Mouse (Mus musculus) stomach, embryonic 16.5 days (tissue): ENCODE data around the gene Cep68. TPM values are rescaled to one million over a fixed set of nuclear protein-coding genes. Genes with fewer than 3 reads are reported as not detected.
"Not testable (repeated sequence)": the region's sequence is repeated elsewhere in the genome, so short reads cannot be mapped to it uniquely, and the experiment has no call there.

Source experiments
- ATAC-seq: fragments of 200-750 bp; cut with Nextera tagmentation; 2 replicates; pipeline ENCODE4 v1.8.0; 2017; ENCODE audit warnings: moderate number of reproducible peaks, moderate TSS enrichment; ENCODE audit not compliant: insufficient read depth, low FRiP score
- H3K27ac ChIP-seq: fragments of 300-500 bp; sonication (generic); 2 replicates; pipeline ENCODE4 v1.5.1; 2014; ENCODE audit warnings: low read length
- H3K27me3 ChIP-seq: fragments of 300-500 bp; sonication (generic); 2 replicates; pipeline ENCODE4 v1.6.1; 2014; ENCODE audit warnings: low read length, control low read depth, mixed read lengths; ENCODE audit not compliant: control insufficient read depth, insufficient read depth
- H3K36me3 ChIP-seq: fragments of 300-500 bp; sonication (generic); 2 replicates; pipeline ENCODE4 v1.6.1; 2014; ENCODE audit warnings: low read length; ENCODE audit not compliant: control insufficient read depth, insufficient read depth
- H3K4me1 ChIP-seq: fragments of 300-500 bp; sonication (generic); 2 replicates; pipeline ENCODE4 v1.6.1; 2014; ENCODE audit warnings: low read length, control low read depth, mixed read lengths; ENCODE audit not compliant: control insufficient read depth, insufficient read depth
- H3K4me2 ChIP-seq: fragments of 300-500 bp; sonication (generic); 2 replicates; pipeline ENCODE4 v1.6.1; 2014; ENCODE audit warnings: low read depth, low read length, mixed read lengths
- H3K4me3 ChIP-seq: fragments of 300-500 bp; sonication (generic); replicated peaks from 2 replicates; pipeline ENCODE4 v1.5.1; 2014; ENCODE audit warnings: mild to moderate bottlenecking, low read length
- H3K9ac ChIP-seq: fragments of 300-500 bp; sonication (generic); 2 replicates; pipeline ENCODE4 v1.6.1; 2014; ENCODE audit warnings: low read length
- H3K9me3 ChIP-seq: fragments of 300-500 bp; sonication (generic); replicated peaks from 2 replicates; pipeline ENCODE4 v1.6.1; 2016; ENCODE audit warnings: low read length, control low read depth; ENCODE audit not compliant: control insufficient read depth
- WGBS: fragments of 180-500 bp; shearing (Covaris S2); extraction: QIAGEN DNeasy Blood & Tissue Kit; methylation state at CpG from one replicate; pipeline ENCODE4 v1.1.7; 2014; 5-methylcytosine and 5-hydroxymethylcytosine counted together
- polyA plus RNA-seq: library from polyadenylated mRNA; unstranded; fragments of >200 nt; fragmentation: Nextera tagmentation; extraction: Ambion mirVana; gene quantifications from 2 replicates; pipeline ENCODE4 v1.2.1, GENCODE M21; 2015

Gene Cep68
- polyA plus RNA-seq, 1 experiment from 2014 or later, result 25.6 TPM

DNA sequence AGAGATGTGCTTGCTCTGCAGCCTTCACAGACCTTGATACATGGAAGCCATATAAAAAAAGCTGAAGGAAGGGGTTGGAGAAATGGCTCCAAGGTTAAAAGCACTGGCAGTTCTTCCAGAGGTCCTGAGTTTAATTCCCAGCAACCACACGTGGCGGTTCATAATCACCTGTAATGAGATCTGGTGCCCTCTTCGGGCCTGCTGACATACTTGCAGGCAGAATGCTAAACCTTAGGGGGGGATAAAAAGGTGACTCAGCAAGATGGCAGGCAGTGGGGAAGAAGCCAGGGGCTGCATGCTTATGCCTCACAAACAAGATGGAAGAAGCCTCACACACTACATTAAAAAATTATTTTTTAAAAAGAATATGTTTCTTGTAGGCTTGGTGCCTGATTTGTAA lies 15.0 kb downstream of the Cep68 start:
- 70% methylated on average over 3 of the region's 3 CpGs for WGBS
- no peak for ATAC-seq
- no peaks in the 10 kb centered on the region for H3K27me3 ChIP-seq
- H3K4me1 ChIP-seq, result no peaks in the 10 kb centered on the region
- no peak overlapping the region for H3K27ac ChIP-seq
- no peak overlapping the region for H3K4me2 ChIP-seq
- no peak overlapping the region for H3K9ac ChIP-seq
- H3K36me3 ChIP-seq, result peaks cover 37% of the 10 kb centered on the region
- no peaks in the 10 kb centered on the region for H3K9me3 ChIP-seq
- H3K4me3 ChIP-seq, result no peak overlapping the region

GRCm38 (mm10) chr11:20232016-20232755 lies 17.0 kb downstream of the Cep68 start:
- H3K9ac ChIP-seq, result no peak overlapping the region
- ATAC-seq, result no peak; the same call in 1 of the 2 replicates
- H3K9me3 ChIP-seq, result no peaks in the 10 kb centered on the region
- no peaks in the 10 kb centered on the region for H3K27me3 ChIP-seq
- peaks cover 40% of the 10 kb centered on the region for H3K36me3 ChIP-seq
- no peak overlapping the region for H3K4me2 ChIP-seq
- no peak overlapping the region for H3K4me3 ChIP-seq
- H3K27ac ChIP-seq, result peak overlapping the region; percentile 73
- 67% methylated on average over 4 of the region's 5 CpGs for WGBS
- H3K4me1 ChIP-seq, result no peaks in the 10 kb centered on the region

DNA sequence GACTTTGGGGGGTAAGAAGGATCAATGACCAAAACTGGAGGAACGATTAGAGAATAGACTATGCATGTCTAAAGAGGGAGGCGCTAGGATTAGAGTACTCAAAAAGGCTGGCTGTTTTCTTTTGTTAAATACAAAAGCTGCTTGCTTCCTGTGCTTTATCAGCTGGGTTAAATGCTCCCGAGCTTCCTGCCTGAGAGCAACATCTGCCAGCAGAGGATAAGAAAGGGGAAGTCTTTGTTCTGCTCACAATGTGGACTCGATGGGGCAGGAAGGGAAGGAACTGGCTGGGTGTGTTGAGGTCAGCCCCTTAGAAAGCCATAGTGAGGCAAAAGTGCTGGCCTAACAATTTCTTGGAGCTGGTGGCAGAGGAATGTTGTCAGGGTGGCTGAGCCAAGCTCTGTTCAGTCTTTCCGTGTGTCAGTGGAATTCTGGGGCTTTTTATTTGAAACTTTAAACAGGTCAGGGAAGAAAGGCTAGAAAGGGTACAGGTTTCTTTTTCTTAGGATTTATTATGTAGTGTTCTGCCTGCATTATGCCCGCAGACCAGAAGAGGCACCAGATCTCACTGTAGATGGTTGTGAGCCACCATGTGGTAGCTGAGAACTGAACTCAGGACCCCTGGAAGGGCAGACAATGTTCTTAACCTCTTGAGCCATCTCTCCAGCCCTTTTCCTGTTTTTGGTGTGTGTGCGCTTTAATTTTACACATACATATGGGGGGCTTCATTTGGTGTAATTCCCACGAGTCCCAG lies 17.9 kb downstream of the Cep68 start:
- Histone ChIP-seq H3K4me3 (no peak overlapping the region), H3K9ac (no peak overlapping the region), H3K27ac (peak overlapping the region; percentile 73), H3K4me1 (no peaks in the 10 kb centered on the region), H3K9me3 (no peaks in the 10 kb centered on the region), H3K4me2 (no peak overlapping the region), H3K27me3 (no peaks in the 10 kb centered on the region), H3K36me3 (peaks cover 34% of the 10 kb centered on the region)
- peak; percentile 76; the same call in 1 of the 2 replicates for ATAC-seq
- 52% methylated on average over 8 of the region's 8 CpGs for WGBS

GRCm38 (mm10) chr11:20230286-20230685 lies 18.9 kb downstream of the Cep68 start:
- H3K36me3 ChIP-seq, result peaks cover 29% of the 10 kb centered on the region
- no peak overlapping the region for H3K9ac ChIP-seq

GRCm38 (mm10) chr11:20229311-20229710 lies 19.9 kb downstream of the Cep68 start:
- Histone ChIP-seq H3K4me1 (no peaks in the 10 kb centered on the region), H3K4me3 (no peak overlapping the region), H3K36me3 (peaks cover 21% of the 10 kb centered on the region), H3K27ac (no peak overlapping the region), H3K9me3 (no peaks in the 10 kb centered on the region), H3K4me2 (no peak overlapping the region), H3K9ac (no peak overlapping the region), H3K27me3 (no peaks in the 10 kb centered on the region)
- ATAC-seq, result no peak
- 83% methylated on average over 4 of the region's 4 CpGs for WGBS

More at GRCm38 (mm10) chr11:20230286-20230685, 18.9 kb downstream of the Cep68 start:
- Histone ChIP-seq H3K9me3 (no peaks in the 10 kb centered on the region), H3K4me1 (no peaks in the 10 kb centered on the region), H3K27me3 (no peaks in the 10 kb centered on the region), H3K27ac (peak overlapping the region; percentile 73), H3K4me3 (no peak overlapping the region), H3K4me2 (no peak overlapping the region)
- WGBS, result 85% methylated on average over 1 of the region's 1 CpGs
- no peak for ATAC-seq

- 0 out of 2 replicates have a peak overlapping the region, but pooled peaks have one; percentile 33 for H3K27ac ChIP-seq
- no peak overlapping the region for H3K4me3 ChIP-seq
- H3K4me1 ChIP-seq, result no peaks in the 10 kb centered on the region
- peaks cover 22% of the 10 kb centered on the region for H3K36me3 ChIP-seq
- no peak for ATAC-seq
- no peak overlapping the region for H3K4me2 ChIP-seq
- H3K27me3 ChIP-seq, result no peaks in the 10 kb centered on the region
- 81% methylated on average over 5 of the region's 5 CpGs for WGBS
- no peak overlapping the region for H3K9ac ChIP-seq
- H3K9me3 ChIP-seq, result no peaks in the 10 kb centered on the region
Observed at GRCm38 (mm10) chr11:20228666-20229065, 20.6 kb downstream of the Cep68 start.

DNA sequence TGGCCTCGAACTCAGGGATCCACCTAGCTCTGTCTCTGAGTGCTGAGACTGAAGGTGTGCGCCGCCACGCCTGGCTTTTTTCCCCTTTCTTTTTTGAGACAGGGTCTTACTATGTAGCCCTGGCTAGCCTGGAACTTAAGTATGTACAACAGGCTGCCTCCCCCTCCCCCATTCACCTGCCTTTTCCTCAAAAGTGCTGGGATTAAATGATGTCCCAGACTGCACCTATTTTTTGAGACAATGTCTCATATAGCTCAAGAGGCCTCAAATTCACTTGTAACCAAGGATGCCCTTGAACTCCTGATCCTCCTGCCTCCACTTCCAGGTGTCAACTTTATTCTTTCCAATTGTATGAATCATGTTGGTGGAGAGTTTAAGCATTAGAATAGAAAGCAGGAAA lies 23.3 kb downstream of the Cep68 start:
- no peak for ATAC-seq
- H3K36me3 ChIP-seq, result peaks cover 21% of the 10 kb centered on the region
- no peaks in the 10 kb centered on the region for H3K4me1 ChIP-seq

DNA sequence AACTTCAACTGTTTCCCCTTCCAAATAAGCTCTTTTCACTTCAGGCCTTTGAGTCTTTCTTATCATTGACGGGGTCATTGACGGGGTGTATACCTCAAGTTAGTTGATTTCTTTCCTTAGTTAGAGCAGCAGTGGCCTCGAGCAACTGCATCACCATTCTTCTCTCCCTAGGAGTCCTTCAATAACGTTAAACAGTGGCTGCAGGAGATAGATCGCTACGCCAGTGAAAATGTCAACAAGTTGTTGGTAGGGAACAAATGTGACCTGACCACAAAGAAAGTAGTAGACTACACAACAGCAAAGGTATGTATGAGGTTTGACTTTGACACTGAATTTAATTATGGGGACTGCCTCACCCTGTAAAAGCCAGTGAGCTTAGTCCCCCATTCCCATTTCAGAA lies 25.0 kb downstream of the Cep68 start:
- no peaks in the 10 kb centered on the region for H3K9me3 ChIP-seq
- no peak overlapping the region for H3K4me2 ChIP-seq
- H3K4me3 ChIP-seq, result no peak overlapping the region
- no peak overlapping the region for H3K27ac ChIP-seq
- no peaks in the 10 kb centered on the region for H3K4me1 ChIP-seq
- H3K27me3 ChIP-seq, result no peaks in the 10 kb centered on the region
- H3K9ac ChIP-seq, result no peak overlapping the region
- 73% methylated on average over 6 of the region's 6 CpGs for WGBS
- no peak for ATAC-seq
- H3K36me3 ChIP-seq, result peaks cover 14% of the 10 kb centered on the region

More for the DNA sequence above, 23.3 kb downstream of the Cep68 start:
- Histone ChIP-seq H3K4me2 (no peak overlapping the region), H3K27ac (no peak overlapping the region), H3K9me3 (no peaks in the 10 kb centered on the region), H3K9ac (no peak overlapping the region), H3K27me3 (no peaks in the 10 kb centered on the region), H3K4me3 (no peak overlapping the region)
- 94% methylated on average over 4 of the region's 4 CpGs for WGBS

DNA sequence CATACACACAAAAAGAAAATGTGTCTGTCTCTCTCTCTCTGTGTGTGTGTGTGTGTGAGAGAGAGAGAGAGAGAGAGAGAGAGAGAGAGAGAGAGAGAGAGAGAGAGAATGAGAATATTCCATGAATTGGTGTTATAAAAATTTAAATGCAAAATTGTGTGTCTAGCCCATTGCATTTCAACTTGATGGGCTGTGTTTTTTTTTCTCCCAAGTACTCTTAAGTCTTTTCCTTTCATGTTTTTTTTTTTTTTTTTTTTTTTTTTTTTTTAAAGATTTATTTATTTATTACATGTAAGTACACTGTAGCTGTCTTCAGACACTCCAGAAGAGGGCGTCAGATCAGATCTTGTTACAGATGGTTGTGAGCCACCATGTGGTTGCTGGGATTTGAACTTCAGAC lies 27.6 kb downstream of the Cep68 start:
- not testable (repeated sequence) for H3K4me1 ChIP-seq, H3K4me3 ChIP-seq, ATAC-seq, H3K27me3 ChIP-seq, H3K4me2 ChIP-seq, H3K9ac ChIP-seq, H3K9me3 ChIP-seq, H3K27ac ChIP-seq
- peaks cover 14% of the 10 kb centered on the region for H3K36me3 ChIP-seq
- no CpG with 5 or more reads among the region's 1 CpGs for WGBS
